Mouse (Mus musculus) kidney, embryonic 15.5 days (tissue): ENCODE results near the gene Mrps18a. TPM values are rescaled to one million over a fixed set of nuclear protein-coding genes. Genes with fewer than 3 reads are reported as not detected.

Source experiments
- ATAC-seq: fragments of 200-750 bp; cut with Nextera tagmentation; replicated peaks from 2 replicates; pipeline ENCODE4 v1.8.0; 2017; ENCODE audit warnings: moderate TSS enrichment; ENCODE audit not compliant: low FRiP score
- H3K27ac ChIP-seq: fragments of 300-500 bp; sonication (generic); 2 replicates; pipeline ENCODE4 v1.5.1; 2015; ENCODE audit warnings: mild to moderate bottlenecking, inconsistent platforms
- H3K27me3 ChIP-seq: fragments of 300-500 bp; sonication (generic); 2 replicates; pipeline ENCODE4 v1.6.1; 2015; ENCODE audit warnings: inconsistent platforms
- H3K36me3 ChIP-seq: fragments of 300-500 bp; sonication (generic); 2 replicates; pipeline ENCODE4 v1.6.1; 2015; ENCODE audit warnings: inconsistent platforms
- H3K4me1 ChIP-seq: fragments of 300-500 bp; sonication (generic); 2 replicates; pipeline ENCODE4 v1.6.1; 2015; ENCODE audit warnings: inconsistent platforms
- H3K4me2 ChIP-seq: fragments of 300-500 bp; sonication (generic); 2 replicates; pipeline ENCODE4 v1.6.1; 2015; ENCODE audit warnings: moderate library complexity, mild to moderate bottlenecking, inconsistent platforms
- H3K4me3 ChIP-seq: fragments of 300-500 bp; sonication (generic); replicated peaks from 2 replicates; pipeline ENCODE4 v1.5.1; 2015; ENCODE audit warnings: mild to moderate bottlenecking, inconsistent platforms
- H3K9ac ChIP-seq: fragments of 300-500 bp; sonication (generic); 2 replicates; pipeline ENCODE4 v1.6.1; 2015; ENCODE audit warnings: mild to moderate bottlenecking, inconsistent platforms
- H3K9me3 ChIP-seq: fragments of 300-500 bp; sonication (generic); replicated peaks from 2 replicates; pipeline ENCODE4 v1.6.1; 2016; ENCODE audit warnings: inconsistent platforms
- WGBS: fragments of 180-500 bp; shearing (Covaris S2); methylation state at CpG from one replicate; pipeline ENCODE4 v1.1.7; 2015; ENCODE audit warnings: mixed read lengths; 5-methylcytosine and 5-hydroxymethylcytosine counted together
- polyA plus RNA-seq: library from polyadenylated mRNA; unstranded; fragments of >200 nt; fragmentation: Nextera tagmentation; extraction: Ambion mirVana; gene quantifications from 2 replicates; pipeline ENCODE4 v1.2.1, GENCODE M21; 2015

Gene Mrps18a
- polyA plus RNA-seq, 1 experiment from 2014 or later, result 155 TPM

DNA sequence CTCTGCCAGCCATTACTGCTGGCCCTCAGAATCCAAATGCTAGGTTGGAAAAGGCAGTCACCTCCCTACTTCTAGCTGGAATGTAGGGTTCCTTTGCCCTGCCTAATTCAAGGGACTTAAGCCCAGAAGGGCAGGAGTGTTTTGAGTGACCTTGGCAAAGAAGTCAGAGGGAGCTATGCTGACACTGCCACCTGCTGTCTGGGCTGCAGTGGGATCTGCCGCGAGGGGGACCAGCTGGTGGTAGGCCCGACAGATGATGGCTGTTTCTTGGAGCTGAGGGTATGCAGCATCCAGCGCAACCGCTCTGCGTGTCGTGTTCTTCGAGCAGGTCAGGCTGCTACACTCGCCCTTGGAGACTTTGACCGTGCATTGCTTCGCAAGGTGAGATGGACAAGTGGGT, 56.2 kb downstream of the Mrps18a start:
- Histone ChIP-seq H3K4me3 (no peak overlapping the region), H3K27me3 (no peaks in the 10 kb centered on the region), H3K9me3 (no peaks in the 10 kb centered on the region), H3K4me1 (peaks cover 14% of the 10 kb centered on the region), H3K4me2 (no peak overlapping the region), H3K36me3 (peaks cover 91% of the 10 kb centered on the region), H3K9ac (no peak overlapping the region), H3K27ac (no peak overlapping the region)
- ATAC-seq, result no peak
- 83% methylated on average over 11 of the region's 11 CpGs for WGBS

DNA sequence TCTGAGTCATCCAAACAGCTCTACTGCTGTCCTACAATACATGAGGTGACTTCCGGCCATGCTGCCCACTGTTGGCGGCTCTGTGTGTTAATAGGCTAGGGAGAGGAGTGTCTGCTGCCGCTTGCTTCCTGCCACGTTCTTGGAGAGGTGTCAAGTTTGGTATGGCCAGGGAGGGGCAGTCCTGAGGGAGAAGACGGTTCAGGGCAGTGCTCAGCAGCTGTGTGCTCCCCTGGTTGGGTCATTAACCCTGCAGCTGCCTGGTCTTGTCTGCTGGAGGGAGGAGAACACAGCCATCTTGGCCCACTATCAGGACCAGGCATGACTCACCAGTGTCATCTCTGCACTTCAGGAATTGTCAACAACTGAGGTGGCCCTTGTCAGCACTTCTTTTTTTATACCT, 57.5 kb downstream of the Mrps18a start:
- H3K9me3 ChIP-seq, result no peaks in the 10 kb centered on the region
- WGBS, result 34% methylated on average over 5 of the region's 5 CpGs
- peak; percentile 44 for ATAC-seq

DNA sequence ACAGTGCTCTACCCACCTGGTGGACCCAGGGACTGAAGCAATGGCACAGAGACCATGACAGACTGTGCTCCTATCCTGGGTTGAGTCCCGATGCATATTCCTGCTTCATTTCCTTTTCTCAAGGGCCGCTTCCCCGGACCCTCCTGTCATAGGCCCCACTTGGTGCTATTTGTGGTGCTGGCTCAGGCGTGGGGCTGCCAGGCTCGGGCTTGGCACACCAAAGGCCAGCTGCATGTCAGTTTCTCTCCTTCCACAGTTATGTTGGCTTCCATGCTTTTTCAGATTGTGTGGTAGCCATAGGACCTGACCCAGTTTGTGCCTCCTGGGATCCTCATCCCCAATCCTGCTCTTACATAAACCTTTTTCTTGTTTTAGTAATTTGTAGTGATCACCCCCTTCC, 58.0 kb downstream of the Mrps18a start:
- Histone ChIP-seq H3K27me3 (no peaks in the 10 kb centered on the region), H3K9me3 (no peaks in the 10 kb centered on the region), H3K36me3 (peaks cover 96% of the 10 kb centered on the region), H3K4me1 (no peaks in the 10 kb centered on the region), H3K27ac (no peak overlapping the region), H3K4me3 (no peak overlapping the region), H3K4me2 (no peak overlapping the region), H3K9ac (no peak overlapping the region)
- whole genome bisulfite sequencing, result 90% methylated on average over 5 of the region's 5 CpGs
- no peak for ATAC-seq

More for the DNA sequence above, 57.5 kb downstream of the Mrps18a start:
- Histone ChIP-seq H3K4me2 (no peak overlapping the region), H3K4me1 (peaks cover under 1% of the 10 kb centered on the region; the same call in 1 of the 2 replicates), H3K27me3 (no peaks in the 10 kb centered on the region), H3K36me3 (peaks cover 99% of the 10 kb centered on the region), H3K9ac (no peak overlapping the region), H3K4me3 (no peak overlapping the region), H3K27ac (peak overlapping the region; percentile 18; the same call in 1 of the 2 replicates)

GRCm38 (mm10) chr17:46170538-46170937, 59.8 kb downstream of the Mrps18a start:
- Histone ChIP-seq H3K9ac (no peak overlapping the region), H3K27me3 (no peaks in the 10 kb centered on the region), H3K4me3 (no peak overlapping the region), H3K4me1 (no peaks in the 10 kb centered on the region), H3K9me3 (no peaks in the 10 kb centered on the region), H3K4me2 (no peak overlapping the region), H3K27ac (no peak overlapping the region), H3K36me3 (peaks cover 91% of the 10 kb centered on the region)
- no peak; the same call in 1 of the 2 replicates for ATAC-seq
- WGBS, result 81% methylated on average over 3 of the region's 3 CpGs

Other genes starting within 250 kb of the Mrps18a start
- 5.9 and 6.6 TPM in 2 replicates for gene Vegfa, start 78.6 kb upstream of the Mrps18a start, polyA plus RNA-seq
- gene Rsph9, start 33.2 kb downstream of the Mrps18a start, polyA plus RNA-seq, result 11.7 and 12.1 TPM in 2 replicates
- 37.5 and 39.2 TPM in 2 replicates for gene Mad2l1bp, start 42.6 kb downstream of the Mrps18a start, polyA plus RNA-seq
- gene Gtpbp2, start 50.0 kb downstream of the Mrps18a start, polyA plus RNA-seq, result 36.8 and 44.4 TPM in 2 replicates
- 16.5 and 17.0 TPM in 2 replicates for gene Polh, start 91.7 kb downstream of the Mrps18a start, polyA plus RNA-seq
- gene Xpo5, start 91.8 kb downstream of the Mrps18a start, polyA plus RNA-seq, result 41.9 and 44.8 TPM in 2 replicates
- gene Polr1c, start 137.1 kb downstream of the Mrps18a start, polyA plus RNA-seq, result 104 TPM in 2 replicates
- 103 and 113 TPM in 2 replicates for gene Yipf3, start 137.1 kb downstream of the Mrps18a start, polyA plus RNA-seq
- gene Lrrc73, start 142.5 kb downstream of the Mrps18a start, polyA plus RNA-seq, result 0.60 and 0.71 TPM in 2 replicates
- 40.3 and 47.7 TPM in 2 replicates for gene Tjap1, start 172.0 kb downstream of the Mrps18a start, polyA plus RNA-seq
- gene Dlk2, start 186.4 kb downstream of the Mrps18a start, polyA plus RNA-seq, result 0.42 and 0.85 TPM in 2 replicates
- gene Abcc10, start 217.4 kb downstream of the Mrps18a start, polyA plus RNA-seq, result 5.8 and 6.3 TPM in 2 replicates